Mouse (Mus musculus) mature B cell (primary cell): ENCODE results near the gene B230307C23Rik.
"Not testable (repeated sequence)": the region's sequence is repeated elsewhere in the genome, so short reads cannot be mapped to it uniquely, and the experiment has no call there.

Source experiments
- in situ Hi-C: fragments of 300-500 bp; cut with MboI; formaldehyde crosslinking; loops from 2 replicates; pipeline ENCODE4 v1.14.3; 2019

Gene B230307C23Rik

DNA sequence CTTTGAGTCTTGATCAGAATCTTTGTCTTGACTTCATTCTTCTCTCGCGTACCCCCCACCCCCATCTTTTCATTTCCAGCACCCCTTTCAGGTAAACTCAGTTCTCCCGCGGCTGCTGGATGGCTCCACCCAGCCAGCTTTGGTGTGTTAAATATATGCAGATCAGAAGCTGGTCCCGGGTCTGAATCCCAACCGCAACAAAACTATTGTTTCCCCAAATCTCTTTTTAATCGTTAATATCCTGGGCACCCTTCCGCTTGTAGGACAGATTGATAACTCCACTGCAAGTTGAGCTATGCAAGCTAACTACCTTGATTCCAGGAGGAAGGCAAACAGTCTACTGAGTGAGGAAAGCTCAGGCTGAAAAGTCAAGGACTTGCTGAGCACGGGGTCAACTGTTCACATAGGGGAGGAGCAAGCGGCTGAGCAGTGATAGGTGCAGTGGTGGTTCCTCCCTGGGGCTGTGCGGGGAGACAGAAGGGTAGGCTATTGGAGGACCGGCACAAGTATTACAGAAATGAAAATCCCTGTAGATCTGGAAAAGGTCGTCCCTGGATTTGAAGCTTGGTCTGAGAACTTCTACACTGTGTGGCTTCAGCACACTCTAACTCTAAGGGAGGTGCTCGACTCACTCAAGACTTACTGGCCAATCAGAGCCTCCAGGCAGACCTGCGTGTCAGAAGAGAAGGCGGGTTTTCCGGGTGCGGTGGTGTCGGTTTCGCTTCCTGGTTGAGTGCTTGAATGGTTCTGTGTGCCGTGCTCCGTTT is at the start of gene B230307C23Rik:
Gene B230307C23Rik, plus strand, starts transcription at position 700 of the 767 bp plus-strand sequence.
- in situ Hi-C loops = no loop called here

GRCm38 (mm10) chr16:97948836-97949235 is 48.3 kb upstream of the B230307C23Rik start:
- in situ Hi-C loops = no loop called here

DNA sequence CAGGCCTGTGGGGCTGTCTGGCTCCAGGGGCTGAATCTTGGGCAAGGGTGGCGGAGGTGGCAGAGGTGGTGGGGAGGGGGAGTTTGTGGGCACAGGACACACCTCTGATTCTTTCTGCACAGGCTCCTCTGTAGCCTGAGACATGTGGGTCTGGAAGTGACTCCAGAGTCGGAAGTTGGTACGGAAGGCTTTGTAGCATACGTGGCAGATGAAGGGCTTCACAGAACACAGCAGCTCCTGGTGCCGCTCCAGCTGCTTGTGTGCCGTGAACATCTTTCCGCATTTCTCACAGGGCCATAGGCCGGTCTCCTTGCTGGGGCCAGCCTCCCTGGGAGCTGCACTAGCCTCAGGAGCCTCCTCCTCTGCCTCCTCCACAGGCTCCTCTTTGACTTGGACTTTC is 47.1 kb upstream of the B230307C23Rik start:
- in situ Hi-C loops = no loop called here

- in situ Hi-C loops = no loop called here
Observed at GRCm38 (mm10) chr16:97952371-97952770, 44.7 kb upstream of the B230307C23Rik start.

- in situ Hi-C loops = no loop called here
Observed at GRCm38 (mm10) chr16:97952801-97953200, 44.3 kb upstream of the B230307C23Rik start.

- in situ Hi-C loops = no loop called here
Observed at GRCm38 (mm10) chr16:97953300-97953699, 43.8 kb upstream of the B230307C23Rik start.

DNA sequence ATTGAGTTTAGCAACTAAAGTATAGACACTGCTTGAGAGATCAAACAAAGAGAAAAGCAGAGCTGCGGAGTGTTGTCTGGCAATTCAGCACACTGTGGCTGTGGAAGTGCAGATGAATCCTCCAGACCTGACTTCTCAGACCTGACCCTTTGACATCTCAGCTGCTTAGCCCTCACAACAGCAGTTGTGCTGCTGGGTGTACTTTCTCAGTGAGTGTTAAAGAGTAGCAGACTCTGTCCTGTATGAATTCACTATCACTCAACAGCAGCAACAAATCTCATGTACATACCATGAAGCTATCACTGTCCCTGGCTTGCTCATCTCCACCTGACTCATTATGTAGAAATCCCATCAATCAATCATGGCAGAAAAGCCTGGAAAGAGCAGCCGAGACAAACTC is 41.1 kb upstream of the B230307C23Rik start:
- in situ Hi-C loops = no loop called here

DNA sequence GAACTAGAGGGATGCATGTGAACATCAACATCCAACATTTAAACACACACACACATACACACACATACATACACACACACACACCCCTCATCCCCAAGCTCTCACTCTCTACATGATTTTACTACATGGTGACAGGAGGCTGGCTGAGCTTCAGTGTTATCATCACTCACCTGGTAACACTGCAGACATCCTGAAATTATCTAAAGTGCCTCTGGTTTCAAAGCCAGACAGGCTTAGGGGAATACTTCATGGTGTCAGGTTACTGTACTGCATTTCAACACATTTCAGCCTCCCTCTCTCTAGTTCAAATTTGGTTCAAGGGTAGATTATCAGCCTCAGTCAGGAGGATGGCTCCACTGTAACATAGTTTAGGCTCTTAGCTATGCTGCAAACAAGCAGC is 39.5 kb upstream of the B230307C23Rik start:
- in situ Hi-C loops = no loop called here

- in situ Hi-C loops = no loop called here
Observed at GRCm38 (mm10) chr16:97958401-97958973, 38.6 kb upstream of the B230307C23Rik start.

DNA sequence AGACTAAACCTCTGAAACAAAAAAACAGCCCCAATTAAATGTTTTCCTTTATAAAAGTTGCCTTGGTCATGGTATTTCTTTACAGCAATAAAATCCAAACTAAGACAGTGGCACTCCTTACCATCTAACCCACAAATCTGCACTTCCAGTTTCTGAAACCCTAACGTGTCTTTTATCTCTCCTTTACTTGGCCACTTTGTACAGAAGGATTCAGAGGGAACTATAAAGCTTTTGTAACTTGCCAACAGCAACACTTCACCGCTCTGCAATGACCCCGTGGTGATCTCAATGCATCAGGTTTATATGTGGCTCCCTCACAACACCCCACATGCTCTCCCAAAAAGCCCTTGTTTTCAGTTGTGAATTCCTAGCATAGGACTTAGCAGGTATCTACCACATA is 36.8 kb upstream of the B230307C23Rik start:
- in situ Hi-C loops = no loop called here

DNA sequence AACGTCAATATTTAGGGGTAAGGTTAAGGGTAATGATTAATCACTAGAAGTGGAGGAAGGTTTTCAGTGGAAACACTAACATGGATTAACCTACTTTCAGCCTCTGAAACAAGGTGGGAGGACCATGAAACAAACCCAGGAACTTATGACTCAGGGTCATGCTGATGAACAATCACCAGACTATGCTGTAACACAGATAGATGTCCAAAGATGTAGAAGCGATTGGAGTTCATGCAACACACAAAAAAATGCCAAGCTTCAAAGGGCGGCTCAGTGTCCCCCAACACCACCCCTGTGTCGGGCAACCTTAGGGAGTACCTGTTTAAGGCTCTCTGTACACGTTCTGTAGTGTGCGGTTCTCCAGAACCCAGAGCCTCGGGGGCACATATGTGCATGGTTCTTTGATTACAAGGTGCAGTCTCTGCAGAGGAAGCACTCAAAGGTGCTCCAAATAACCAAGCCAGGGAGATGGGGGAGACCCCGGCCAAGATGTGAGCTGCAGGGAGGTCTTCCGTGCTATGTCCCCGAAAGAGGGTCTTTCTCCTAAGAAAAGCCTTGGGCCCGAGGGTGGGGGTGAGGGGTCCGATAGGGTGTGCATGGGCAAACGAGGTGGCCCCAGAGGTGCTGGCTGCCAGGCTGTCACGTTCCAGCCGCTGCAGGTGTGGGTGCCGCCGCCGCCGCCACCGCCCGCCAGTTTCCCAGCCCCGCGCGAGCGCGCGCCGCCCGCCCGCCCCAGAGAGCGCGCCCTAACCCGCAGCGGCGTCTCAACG is 35.5 kb upstream of the B230307C23Rik start:
- in situ Hi-C loops = no loop called here

DNA sequence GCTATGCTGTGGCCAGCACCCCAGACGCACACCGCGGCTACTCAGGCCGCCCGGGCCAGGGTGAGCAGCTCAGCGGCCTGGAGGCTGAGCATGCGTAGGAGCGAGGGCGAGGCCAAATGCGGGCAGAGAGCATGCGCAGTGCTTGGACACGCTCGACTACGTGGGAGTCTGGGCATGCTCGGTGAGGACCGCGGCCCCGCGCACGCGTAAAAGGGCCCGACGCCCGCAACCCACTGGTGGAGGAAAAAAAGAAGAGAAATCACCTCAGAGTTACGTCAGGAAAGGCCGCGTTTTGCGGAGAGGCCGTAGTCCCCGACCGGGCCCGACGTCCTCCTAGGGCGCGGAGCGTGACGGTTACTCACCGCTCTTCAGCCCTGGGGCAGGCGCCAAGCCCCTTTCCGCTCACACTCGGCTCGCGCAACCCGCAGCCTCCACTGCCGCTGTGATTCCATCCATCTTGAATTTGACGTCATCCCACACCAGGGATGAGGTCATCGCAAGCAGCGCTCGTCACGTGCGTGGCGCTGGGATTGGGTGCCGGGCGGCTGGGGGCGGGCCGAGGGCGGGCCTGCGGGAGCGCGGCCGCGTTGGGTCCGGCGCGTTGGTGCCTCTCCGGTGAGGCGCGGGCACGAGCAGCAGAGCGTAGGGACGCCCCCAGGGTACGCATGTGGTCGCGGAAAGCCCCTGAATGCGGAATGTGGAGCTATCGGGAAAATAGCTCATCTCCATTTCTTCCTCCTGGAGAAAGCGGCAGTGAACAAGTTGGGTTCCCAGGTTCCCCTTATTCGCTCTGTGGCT is 34.8 kb upstream of the B230307C23Rik start, which contains the start of the genes C2cd2 and Zbtb21:
Gene C2cd2, minus strand, starts transcription at position 448 of the 798 bp plus-strand sequence.
Gene Zbtb21, minus strand, starts transcription at position 472 of the 798 bp plus-strand sequence.
- in situ Hi-C loops = no loop called here

DNA sequence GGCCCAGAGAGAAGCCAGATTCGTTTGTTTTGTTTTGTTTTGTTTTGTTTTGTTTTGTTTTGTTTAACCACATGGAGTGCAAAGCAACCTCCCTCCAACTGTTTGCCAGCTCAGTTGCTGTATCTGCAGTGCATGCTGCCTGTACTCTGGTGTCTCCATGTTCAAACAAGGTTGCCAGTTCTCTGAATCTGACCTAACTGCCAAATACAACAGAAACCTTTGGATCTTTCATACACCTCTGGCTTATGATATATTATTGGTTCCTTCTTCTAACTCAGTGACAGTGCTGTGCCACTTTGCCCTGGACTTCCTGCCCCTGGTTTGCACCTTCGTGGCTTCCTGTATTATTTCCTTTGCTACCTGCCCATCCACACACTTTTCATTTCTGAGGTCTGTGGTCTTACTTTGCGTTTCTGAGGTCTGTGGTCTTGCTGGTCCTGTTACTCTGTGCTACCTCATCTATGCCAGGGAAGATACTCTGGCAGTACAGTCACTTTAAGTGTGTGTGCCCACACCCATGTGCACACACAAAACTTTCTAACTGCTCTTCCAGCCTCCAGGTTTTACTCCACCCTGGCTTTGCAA is 33.1 kb upstream of the B230307C23Rik start:
- in situ Hi-C loops = no loop called here

- in situ Hi-C loops = no loop called here
Observed at GRCm38 (mm10) chr16:97977277-97977676, 19.8 kb upstream of the B230307C23Rik start.

GRCm38 (mm10) chr16:97977722-97978121 is 19.4 kb upstream of the B230307C23Rik start:
- in situ Hi-C loops = no loop called here

DNA sequence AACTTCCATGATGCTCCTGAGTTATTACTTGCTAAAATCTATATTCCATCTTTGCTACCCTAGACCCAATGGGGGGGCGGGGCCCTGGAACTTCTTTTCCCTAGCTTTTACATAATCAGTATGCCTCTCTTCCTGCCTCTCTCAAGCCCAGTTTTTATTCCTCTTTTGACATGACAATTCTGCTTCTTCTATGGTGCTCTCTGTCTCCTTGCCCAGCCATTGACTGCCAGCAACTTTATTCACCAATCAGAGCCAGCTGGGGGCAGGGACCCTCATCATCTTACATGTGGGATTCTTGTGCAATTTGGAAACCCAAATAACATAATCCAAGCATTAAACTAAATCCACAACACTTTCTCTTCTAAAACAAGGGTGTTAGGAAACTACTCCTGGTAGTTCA is 15.8 kb upstream of the B230307C23Rik start:
- in situ Hi-C loops = no loop called here

- in situ Hi-C loops = no loop called here
Observed at GRCm38 (mm10) chr16:97984589-97984988, 12.5 kb upstream of the B230307C23Rik start.

- in situ Hi-C loops = no loop called here
Observed at GRCm38 (mm10) chr16:97991517-97991916, 5.6 kb upstream of the B230307C23Rik start.

- in situ Hi-C loops = not testable (repeated sequence)
Observed at GRCm38 (mm10) chr16:97992477-97992876, 4.6 kb upstream of the B230307C23Rik start.

GRCm38 (mm10) chr16:97995849-97996615 is 1.1 kb upstream of the B230307C23Rik start:
- in situ Hi-C loops = no loop called here

- in situ Hi-C loops = not testable (repeated sequence)
Observed at GRCm38 (mm10) chr16:97997383-97997731, 242 bp downstream of the B230307C23Rik start.
